In the genomic region with DNA sequence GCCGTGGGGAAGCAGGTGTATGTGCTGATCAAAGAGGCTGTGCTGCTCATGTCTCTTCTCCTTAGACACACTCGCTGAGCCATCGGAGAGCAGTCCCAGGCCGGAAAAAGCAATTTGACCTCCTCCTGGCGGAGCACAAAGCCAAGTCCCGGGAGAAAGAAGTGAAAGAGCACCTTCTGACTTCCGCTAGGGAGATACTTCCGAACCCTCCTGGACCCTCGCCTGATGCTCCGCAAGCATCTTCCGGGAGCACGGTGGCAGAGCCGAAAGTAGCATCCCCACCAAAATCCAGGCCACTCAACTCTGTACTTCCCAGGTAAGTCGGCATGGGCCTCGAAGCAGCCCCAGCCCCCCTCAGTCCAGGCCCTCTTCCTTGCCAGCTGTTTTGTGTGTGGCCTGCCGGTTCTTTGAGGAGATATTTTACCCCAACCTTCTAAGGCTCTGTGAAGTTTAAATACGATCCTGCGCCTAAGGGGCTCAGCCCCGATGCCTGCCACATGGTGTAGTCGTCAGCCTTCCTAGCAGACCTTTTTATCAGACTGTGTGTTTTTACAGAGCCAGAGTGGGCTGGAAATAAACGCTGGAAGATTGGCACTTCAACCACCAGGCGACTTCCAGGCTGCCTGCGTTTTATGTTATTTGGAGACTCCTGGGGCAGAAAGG, we compare ENCODE assay signal across 13 mouse cellular contexts. TPM values are rescaled to one million over a fixed set of nuclear protein-coding genes. Genes with fewer than 3 reads are reported as not detected.
DNase-seq lines count a peak whose midpoint lies in the region; ATAC-seq lines count a peak whose summit lies in the region.
"Had no signal": no experiment of that assay in that cellular context is flagged by ENCODE, and none has a peak within 500 bp of the region (broad histone marks: within the 10 kb centered on the region; RNA-seq: fewer than 3 reads in every experiment).

No protein-coding gene starts in this region.

- H3K4me3 ChIP-seq in heart, embryonic 13.5 days = peak overlapping the region; percentile 21
- H3K4me3 ChIP-seq in forebrain, embryonic 13.5 days = 0 out of 2 replicates have a peak overlapping the region, but pooled peaks have one; percentile 25
- H3K4me3 ChIP-seq in midbrain, embryonic 11.5 days (ENCODE audit: low read depth, low read length) = no peak overlapping the region

- peaks cover 24% of the 10 kb centered on the region for H3K27me3 ChIP-seq in heart, embryonic 13.5 days (replicated peaks)
- H3K27me3 ChIP-seq in forebrain, embryonic 13.5 days = peaks cover 12% of the 10 kb centered on the region; the same call in 1 of the 2 replicates
- H3K27me3 ChIP-seq in midbrain, embryonic 11.5 days (ENCODE audit: control insufficient read depth, insufficient read depth, low read length) = peaks cover 5% of the 10 kb centered on the region; the same call in 1 of the 2 replicates

- WGBS in heart, embryonic 13.5 days = 28% methylated on average over 23 of the region's 23 CpGs
- 31% methylated on average over 23 of the region's 23 CpGs for WGBS in forebrain, embryonic 13.5 days
- 28% methylated on average over 23 of the region's 23 CpGs for WGBS in midbrain, embryonic 11.5 days

- peak; percentile 48 for ATAC-seq in heart, embryonic 13.5 days (ENCODE audit: extremely low read depth, insufficient number of reproducible peaks, low FRiP score, low TSS enrichment)
- no peak for ATAC-seq in forebrain, embryonic 13.5 days
- peak; percentile 11; the same call in 1 of the 2 replicates for ATAC-seq in midbrain, embryonic 11.5 days (ENCODE audit: low FRiP score)

- 0 out of 2 replicates have a peak, but pooled peaks cover 7% of the 10 kb centered on the region for H3K9me3 ChIP-seq in heart, embryonic 13.5 days
- no peaks in the 10 kb centered on the region for H3K9me3 ChIP-seq in forebrain, embryonic 13.5 days (replicated peaks)
- H3K9me3 ChIP-seq in midbrain, embryonic 11.5 days (ENCODE audit: control insufficient read depth, low read length) = no peaks in the 10 kb centered on the region

- H3K27ac ChIP-seq in heart, embryonic 13.5 days (replicated peaks) = no peak overlapping the region
- no peak overlapping the region for H3K27ac ChIP-seq in forebrain, embryonic 13.5 days
- no peak overlapping the region for H3K27ac ChIP-seq in midbrain, embryonic 11.5 days (ENCODE audit: low read depth, low read length)

- peaks cover 46% of the 10 kb centered on the region for H3K4me1 ChIP-seq in heart, embryonic 13.5 days
- peaks cover 39% of the 10 kb centered on the region for H3K4me1 ChIP-seq in forebrain, embryonic 13.5 days
- peaks cover 11% of the 10 kb centered on the region for H3K4me1 ChIP-seq in midbrain, embryonic 11.5 days (ENCODE audit: control insufficient read depth, insufficient read depth, low read length)

- H3K9ac ChIP-seq in heart, embryonic 13.5 days = no peak overlapping the region
- no peak overlapping the region for H3K9ac ChIP-seq in forebrain, embryonic 13.5 days
- peak overlapping the region; percentile 62; the same call in 1 of the 2 replicates for H3K9ac ChIP-seq in midbrain, embryonic 11.5 days (ENCODE audit: low read length)

- peaks cover 19% of the 10 kb centered on the region for H3K36me3 ChIP-seq in heart, embryonic 13.5 days
- H3K36me3 ChIP-seq in forebrain, embryonic 13.5 days (ENCODE audit: poor library complexity, severe bottlenecking) = no peaks in the 10 kb centered on the region
- no peaks in the 10 kb centered on the region for H3K36me3 ChIP-seq in midbrain, embryonic 11.5 days (ENCODE audit: control insufficient read depth, insufficient read depth, low read length)

- peak overlapping the region; percentile 61 for H3K4me2 ChIP-seq in heart, embryonic 13.5 days
- H3K4me2 ChIP-seq in forebrain, embryonic 13.5 days = peak overlapping the region; percentile 57
- H3K4me2 ChIP-seq in midbrain, embryonic 11.5 days = peak overlapping the region; percentile 43

- no peak for DNase-seq in heart, adult 8-10 months (ENCODE audit: low spot score)
- DNase-seq in R1 (ENCODE audit: low read depth, low spot score) = peak; percentile 92
- DNase-seq in midbrain, embryonic 11.5 days (ENCODE audit: low spot score, missing footprints) = peak; percentile 82
- DNase-seq in cerebellum, postnatal 4 days (ENCODE audit: low spot score in 2 of 2) = no peak
- DNase-seq in spleen, postnatal 10 days (ENCODE audit: low spot score in 2 of 2) = no peak
- no peak for DNase-seq in right cerebral cortex, postnatal 10 days (ENCODE audit: low spot score in 2 of 2)
- DNase-seq: kidney, postnatal 10 days; thymus, adult 2 months had no signal

RNA-seq across cellular contexts. Expression of gene Efcab10, which starts 48.8 kb away (rescaled TPM):
- polyA plus RNA-seq in heart, embryonic 13.5 days (2015; fragmentation: Nextera tagmentation; extraction: Ambion mirVana) = not detected in 2 replicates
- total RNA-seq in heart, adult 8-10 months (2022) = not detected
- polyA plus RNA-seq in forebrain, embryonic 13.5 days (2015; fragmentation: Nextera tagmentation; extraction: Ambion mirVana) = 1.0 and 1.6 TPM in 2 replicates
- 0.36 and 1.0 TPM in 2 replicates for polyA plus RNA-seq in midbrain, embryonic 11.5 days (2014; fragmentation: Nextera tagmentation; extraction: Ambion mirVana)
- total RNA-seq: gastrocnemius, adult 18-20 months had no signal
- polyA plus RNA-seq: C2C12; liver, embryonic 16.5 days; thymus, adult 2 months had no signal

Comparison
In these comparisons a context has a peak if more than half of its experiments do, and no peak if none do; other contexts are left out.
1. DNase-seq: peak in R1 (single experiment) and midbrain, embryonic 11.5 days (single experiment); none in heart, adult 8-10 months (single experiment), cerebellum, postnatal 4 days (0 of 2), spleen, postnatal 10 days (0 of 2) and right cerebral cortex, postnatal 10 days (0 of 2).
2. Peak in every context shown above with its lines, with median percentiles within 50 percentile points of each other: H3K4me2 ChIP-seq.